Mouse (Mus musculus): ENCODE results near the gene Ankib1. TPM values are rescaled to one million over a fixed set of nuclear protein-coding genes. Genes with fewer than 3 reads are reported as not detected.

Ankib1 gene
- total and polyA plus RNA-seq, 3 experiments = 14.5 to 19.5 TPM; not detected in 1

GRCm38 (mm10) chr5:3728820-3729219, 73.9 kb downstream of the Ankib1 start:
- TF ChIP-seq ZNF384 (IDR thresholded peaks at IDR 0.05; ENCODE audit: low read depth, low read length) (peak; percentile 74), ZC3H11A (IDR thresholded peaks at IDR 0.05; ENCODE audit: low read depth, low read length) (no peak)
- H3K9ac ChIP-seq (ENCODE audit: control insufficient read depth, low read depth, low read length, poor library complexity, severe bottlenecking) = no peak overlapping the region
- H3K4me3 ChIP-seq (ENCODE audit: control insufficient read depth in 1 of 2, insufficient read depth in 1 of 2, low read depth in 2 of 2, low read length in 2 of 2) = no peak overlapping the region
- peak; percentile 36 for DNase-seq (ENCODE audit: low read depth, low spot score)
- H3K36me3 ChIP-seq (ENCODE audit: control insufficient read depth in 1 of 2, insufficient read depth in 2 of 2, low read length in 2 of 2) = peaks cover 10 to 25% of the 10 kb centered on the region in 2 experiments
- no peaks in the 10 kb centered on the region for H3K9me3 ChIP-seq (replicated peaks; ENCODE audit: insufficient read depth, low read length)
- H3K4me1 ChIP-seq (ENCODE audit: control insufficient read depth in 1 of 2, insufficient read depth in 2 of 2, low read length in 2 of 2) = no peaks in the 10 kb centered on the region; a peak in 1 of 4 replicates
- H3K27me3 ChIP-seq (ENCODE audit: control insufficient read depth in 1 of 2, insufficient read depth in 2 of 2, low read length in 2 of 2) = no peaks in the 10 kb centered on the region
- no peak overlapping the region for H3K27ac ChIP-seq (ENCODE audit: control insufficient read depth, low read depth, low read length)
- no peaks in the 10 kb centered on the region for H3K79me2 ChIP-seq (ENCODE audit: control insufficient read depth, insufficient read depth, low read length, poor library complexity)

GRCm38 (mm10) chr5:3725491-3725890, 77.2 kb downstream of the Ankib1 start:
- peaks cover 18 to 24% of the 10 kb centered on the region in 2 experiments for H3K36me3 ChIP-seq (ENCODE audit: control insufficient read depth in 1 of 2, insufficient read depth in 2 of 2, low read length in 2 of 2)
- H3K27ac ChIP-seq (ENCODE audit: control insufficient read depth, low read depth, low read length) = no peak overlapping the region

DNA sequence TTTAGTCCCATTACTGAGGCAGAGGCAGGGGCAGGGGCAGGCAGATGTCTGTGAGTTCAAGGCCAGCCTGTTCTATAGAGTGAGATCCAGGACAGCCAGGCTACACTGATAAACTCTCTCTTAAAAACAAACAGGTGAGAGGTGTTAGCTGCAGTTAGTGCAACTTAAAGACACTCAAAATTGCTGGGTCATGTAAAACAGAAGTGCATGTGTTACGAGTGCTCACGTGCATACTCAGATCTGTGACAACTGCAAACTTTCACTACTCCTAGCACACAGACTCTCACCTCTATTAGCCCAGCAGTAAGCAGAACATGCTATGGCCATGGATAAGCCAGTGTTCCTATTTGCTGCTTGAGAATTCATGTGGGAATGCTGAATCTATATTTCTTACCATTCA, 79.3 kb downstream of the Ankib1 start:
- Histone ChIP-seq H3K4me1 (ENCODE audit: control insufficient read depth in 1 of 2, insufficient read depth in 2 of 2, low read length in 2 of 2) (peaks cover 9 to 12% of the 10 kb centered on the region in 2 experiments), H3K36me3 (ENCODE audit: control insufficient read depth in 1 of 2, insufficient read depth in 2 of 2, low read length in 2 of 2) (peaks cover 20 to 21% of the 10 kb centered on the region in 2 experiments), H3K79me2 (ENCODE audit: control insufficient read depth, insufficient read depth, low read length, poor library complexity) (no peaks in the 10 kb centered on the region), H3K27ac (ENCODE audit: control insufficient read depth, low read depth, low read length) (peak overlapping the region; percentile 56), H3K9ac (ENCODE audit: control insufficient read depth, low read depth, low read length, poor library complexity, severe bottlenecking) (0 out of 2 replicates have a peak overlapping the region, but pooled peaks have one; percentile 2), H3K27me3 (ENCODE audit: control insufficient read depth in 1 of 2, insufficient read depth in 2 of 2, low read length in 2 of 2) (no peaks in the 10 kb centered on the region), H3K9me3 (replicated peaks; ENCODE audit: insufficient read depth, low read length) (no peaks in the 10 kb centered on the region), H3K4me3 (ENCODE audit: control insufficient read depth in 1 of 2, insufficient read depth in 1 of 2, low read depth in 2 of 2, low read length in 2 of 2) (no peak overlapping the region)
- no peak for DNase-seq (ENCODE audit: low read depth, low spot score)
- TF ChIP-seq ZMIZ1 (IDR thresholded peaks at IDR 0.05; ENCODE audit: low read depth, low read length) = no peak
- no peak for TF ChIP-seq POLR2AphosphoS5 (IDR thresholded peaks at IDR 0.05; ENCODE audit: borderline replicate concordance, low read depth, low read length)
- no peak for TF ChIP-seq MAZ (IDR thresholded peaks at IDR 0.05; ENCODE audit: low read depth, low read length)

More at GRCm38 (mm10) chr5:3725491-3725890, 77.2 kb downstream of the Ankib1 start:
- no peak overlapping the region for H3K9ac ChIP-seq (ENCODE audit: control insufficient read depth, low read depth, low read length, poor library complexity, severe bottlenecking)
- no peak overlapping the region for H3K4me3 ChIP-seq (ENCODE audit: control insufficient read depth in 1 of 2, insufficient read depth in 1 of 2, low read depth in 2 of 2, low read length in 2 of 2)
- no peaks in the 10 kb centered on the region for H3K79me2 ChIP-seq (ENCODE audit: control insufficient read depth, insufficient read depth, low read length, poor library complexity)
- no peaks in the 10 kb centered on the region for H3K9me3 ChIP-seq (replicated peaks; ENCODE audit: insufficient read depth, low read length)
- no peak for TF ChIP-seq BHLHE40 (IDR thresholded peaks at IDR 0.05; ENCODE audit: borderline replicate concordance, low read depth, low read length)
- TF ChIP-seq HCFC1 (IDR thresholded peaks at IDR 0.05; ENCODE audit: low read depth, low read length) = no peak
- TF ChIP-seq ZC3H11A (IDR thresholded peaks at IDR 0.05; ENCODE audit: low read depth, low read length) = no peak
- TF ChIP-seq CHD2 (IDR thresholded peaks at IDR 0.05; ENCODE audit: low read length) = no peak
- TF ChIP-seq USF2 (IDR thresholded peaks at IDR 0.05; ENCODE audit: borderline replicate concordance in 1 of 2, insufficient read depth in 1 of 2, low read depth in 1 of 2, low read length in 2 of 2) = no peak
- DNase-seq (ENCODE audit: low read depth, low spot score) = no peak
- no peaks in the 10 kb centered on the region for H3K27me3 ChIP-seq (ENCODE audit: control insufficient read depth in 1 of 2, insufficient read depth in 2 of 2, low read length in 2 of 2)
- H3K4me1 ChIP-seq (ENCODE audit: control insufficient read depth in 1 of 2, insufficient read depth in 2 of 2, low read length in 2 of 2) = peaks cover 9 to 12% of the 10 kb centered on the region in 2 experiments
